Mouse (Mus musculus): ENCODE results near the gene Htra2. TPM values are rescaled to one million over a fixed set of nuclear protein-coding genes. Genes with fewer than 3 reads are reported as not detected.

Htra2 gene
- polyA plus RNA-seq, 2 experiments from 2014 or later = 27.3 to 37.9 TPM

- no peak for ATAC-seq
Observed at GRCm38 (mm10) chr6:83004309-83004708, 50.8 kb downstream of the Htra2 start.

- ATAC-seq = no peak
Observed at GRCm38 (mm10) chr6:83003850-83004249, 51.2 kb downstream of the Htra2 start.

- no peak for ATAC-seq
Observed at GRCm38 (mm10) chr6:83003082-83003481, 52.0 kb downstream of the Htra2 start.

Other genes with a start within 250 kb of the Htra2 start
- 1 to 10 TPM; 2.3 to 3.1 TPM for gene Sema4f, start 115.5 kb downstream of the Htra2 start, polyA plus RNA-seq (2017; shearing (Covaris generic))
- gene M1ap, start 108.4 kb downstream of the Htra2 start, polyA plus RNA-seq (2017; shearing (Covaris generic)) = 1 to 10 TPM in 1 of 2 experiments, under 1 TPM in 1; 0.94 to 1.4 TPM
- 100 to 1,000 TPM in 1 of 2 experiments, 10 to 100 TPM in 1; 31.8 to 115 TPM for gene Dok1, start 21.8 kb downstream of the Htra2 start, polyA plus RNA-seq (2017; shearing (Covaris generic))
- 1 to 10 TPM in 1 of 2 experiments, not detected in 1; 1.8 TPM for gene Loxl3, start 21.1 kb downstream of the Htra2 start, polyA plus RNA-seq (2017; shearing (Covaris generic))
- 100 to 1,000 TPM; 424 to 552 TPM for gene Aup1, start 752 bp downstream of the Htra2 start, polyA plus RNA-seq (2017; shearing (Covaris generic))
- 1 to 10 TPM; 1.9 to 4.5 TPM for gene Dqx1, start 2.6 kb upstream of the Htra2 start, polyA plus RNA-seq (2017; shearing (Covaris generic))
- gene Tlx2, start 15.0 kb upstream of the Htra2 start, polyA plus RNA-seq (2017; shearing (Covaris generic)) = not detected
- 10 to 100 TPM; 42.5 to 49.3 TPM for gene Pcgf1, start 22.6 kb upstream of the Htra2 start, polyA plus RNA-seq (2017; shearing (Covaris generic))
- gene Lbx2, start 31.1 kb upstream of the Htra2 start, polyA plus RNA-seq (2017; shearing (Covaris generic)) = not detected
- gene Ccdc142, start 46.3 kb upstream of the Htra2 start, polyA plus RNA-seq (2017; shearing (Covaris generic)) = 1 to 10 TPM in 1 of 2 experiments, under 1 TPM in 1; 0.82 to 2.2 TPM
- under 1 TPM; 0.67 to 0.68 TPM for gene Gm42688, start 46.3 kb upstream of the Htra2 start, polyA plus RNA-seq (2017; shearing (Covaris generic))
- 10 to 100 TPM; 57.0 to 61.5 TPM for gene Mrpl53, start 53.8 kb upstream of the Htra2 start, polyA plus RNA-seq (2017; shearing (Covaris generic))
- 10 to 100 TPM in 1 of 2 experiments, 1 to 10 TPM in 1; 6.5 to 16.0 TPM for gene Mogs, start 60.2 kb upstream of the Htra2 start, polyA plus RNA-seq (2017; shearing (Covaris generic))
- gene Wbp1, start 66.3 kb upstream of the Htra2 start, polyA plus RNA-seq (2017; shearing (Covaris generic)) = 10 to 100 TPM; 20.4 to 23.6 TPM
- 1 to 10 TPM in 1 of 2 experiments, under 1 TPM in 1; 0.56 to 3.3 TPM for gene Ino80b, start 70.2 kb upstream of the Htra2 start, polyA plus RNA-seq (2017; shearing (Covaris generic))
- under 1 TPM in 1 of 2 experiments, not detected in 1; 0.49 TPM for gene Rtkn, start 80.2 kb upstream of the Htra2 start, polyA plus RNA-seq (2017; shearing (Covaris generic))
- 1 to 10 TPM in 1 of 2 experiments, not detected in 1; 2.1 TPM for gene Wdr54, start 101.1 kb upstream of the Htra2 start, polyA plus RNA-seq (2017; shearing (Covaris generic))
- gene 1700003E16Rik, start 101.1 kb upstream of the Htra2 start, polyA plus RNA-seq (2017; shearing (Covaris generic)) = not detected
- gene Dctn1, start 110.6 kb upstream of the Htra2 start, polyA plus RNA-seq (2017; shearing (Covaris generic)) = 10 to 100 TPM; 14.7 to 18.2 TPM
- 1 to 10 TPM in 1 of 2 experiments, under 1 TPM in 1; 0.75 to 1.1 TPM for gene Slc4a5, start 164.6 kb upstream of the Htra2 start, polyA plus RNA-seq (2017; shearing (Covaris generic))

All from CD4-positive, CD25-positive, alpha-beta regulatory T cell, adult 4 months (primary cell).